Mouse (Mus musculus) MEL-GATA-1-ER (cell line): Measurements from ENCODE around the gene Tst.

ENCODE experiments used
- DNase-seq: peaks from one replicate; pipeline ENCODE4 v3.0.0-alpha.2; 2012; ENCODE audit warnings: low read depth; ENCODE audit errors: extremely low read depth

The Tst gene

GRCm38 (mm10) chr15:78405517-78406211, at the start of gene Tst:
Gene Tst (minus strand): TSS chr15:78405907.
- peak; percentile 51 for DNase-seq

- DNase-seq = no peak
These were observed 49.5 kb upstream of the Tst start for GRCm38 (mm10) chr15:78455168-78455567.

- DNase-seq = no peak
These were observed 47.2 kb upstream of the Tst start for GRCm38 (mm10) chr15:78452929-78453328.

DNA sequence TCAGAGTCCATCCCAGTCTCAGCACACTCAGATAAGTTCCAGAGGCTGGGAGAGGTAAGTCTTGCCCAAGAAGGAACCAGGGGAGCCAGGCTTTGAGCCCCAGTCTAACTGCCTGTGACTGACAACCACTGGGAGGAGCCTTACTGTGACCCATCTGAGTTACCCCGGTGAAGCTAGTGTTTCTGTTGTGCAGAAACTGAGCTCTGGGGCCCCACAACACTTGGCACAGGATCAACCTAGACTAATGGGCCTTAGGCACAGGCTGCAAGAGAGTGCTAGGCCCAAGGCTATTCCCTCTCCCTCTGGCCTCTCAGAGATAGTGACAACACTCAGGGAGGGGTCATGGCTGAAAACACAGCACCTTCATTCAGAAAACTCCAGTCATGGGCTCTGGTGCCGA, 45.5 kb upstream of the Tst start:
- DNase-seq = no peak

GRCm38 (mm10) chr15:78450419-78450768, 44.7 kb upstream of the Tst start:
- DNase-seq = no peak

GRCm38 (mm10) chr15:78449694-78450418, 44.1 kb upstream of the Tst start:
- DNase-seq = no peak

DNA sequence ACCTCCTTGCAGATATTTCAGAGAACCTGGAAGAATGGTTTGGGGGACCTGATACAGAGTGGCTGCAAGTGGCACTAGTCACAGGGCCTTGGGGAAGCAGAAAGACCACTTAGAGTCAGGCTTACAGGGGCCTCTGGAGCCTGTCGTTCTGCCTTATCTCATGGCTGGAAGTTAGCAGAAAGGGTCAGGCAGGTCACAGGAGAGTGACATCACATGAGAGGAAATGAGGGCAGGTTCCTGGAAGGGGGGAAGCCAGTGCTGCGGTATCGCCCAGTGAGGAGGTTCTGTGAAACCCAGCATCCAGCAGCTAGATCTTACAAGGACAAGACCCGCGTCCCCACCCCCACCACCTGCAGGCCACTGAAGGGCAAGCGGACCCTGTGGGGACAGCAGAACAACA, 43.4 kb upstream of the Tst start:
- no peak for DNase-seq

GRCm38 (mm10) chr15:78447746-78448535, 42.2 kb upstream of the Tst start:
- DNase-seq = peak; percentile 72

- DNase-seq = no peak
These were observed 41.4 kb upstream of the Tst start for GRCm38 (mm10) chr15:78447121-78447520.

GRCm38 (mm10) chr15:78443857-78444256, 38.1 kb upstream of the Tst start:
- DNase-seq = no peak

GRCm38 (mm10) chr15:78442231-78442630, 36.5 kb upstream of the Tst start:
- no peak for DNase-seq

GRCm38 (mm10) chr15:78438973-78439372, 33.3 kb upstream of the Tst start:
- DNase-seq = no peak

- no peak for DNase-seq
These were observed 32.8 kb upstream of the Tst start for GRCm38 (mm10) chr15:78438505-78438904.

- DNase-seq = no peak
These were observed 32.3 kb upstream of the Tst start for GRCm38 (mm10) chr15:78438018-78438394.

DNA sequence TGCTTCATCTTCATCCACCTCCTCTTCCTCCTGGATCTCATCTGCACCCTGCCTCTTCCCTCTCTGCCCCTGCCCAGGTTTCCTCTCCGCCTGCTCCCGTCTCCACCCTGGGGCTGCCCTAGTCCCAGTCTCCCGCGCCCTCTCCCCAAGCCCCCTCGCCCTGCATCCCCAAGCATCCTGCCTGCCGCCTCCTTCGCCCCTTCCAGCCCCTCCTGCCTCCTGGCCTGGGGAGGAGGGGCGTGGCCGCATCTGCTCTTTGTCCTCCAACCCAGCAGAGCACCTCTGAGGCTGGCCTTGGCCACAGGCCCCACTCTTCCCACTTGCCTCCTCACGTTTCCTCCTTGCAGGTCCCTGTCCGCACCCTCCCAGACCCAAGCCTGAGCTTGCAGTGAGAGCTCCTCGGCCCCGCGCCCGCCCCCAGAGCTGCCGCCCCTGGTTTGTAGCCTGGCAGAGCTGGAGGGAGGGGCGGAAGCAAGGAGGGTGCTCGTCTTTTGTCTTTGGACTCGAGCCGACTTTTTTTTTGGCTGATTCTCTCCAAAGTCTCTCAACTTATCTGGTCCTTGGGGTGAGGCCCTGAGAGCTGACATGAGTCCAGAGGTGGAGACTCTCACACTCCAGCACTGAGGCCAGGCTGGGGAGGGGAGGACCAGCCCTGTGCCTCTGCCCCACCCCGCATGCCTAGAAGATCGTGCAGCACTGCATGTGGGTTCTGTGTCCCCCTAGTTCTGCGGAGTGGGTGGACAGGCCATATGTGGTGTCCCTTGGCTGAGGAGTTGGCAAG, 31.7 kb upstream of the Tst start:
- DNase-seq = no peak

DNA sequence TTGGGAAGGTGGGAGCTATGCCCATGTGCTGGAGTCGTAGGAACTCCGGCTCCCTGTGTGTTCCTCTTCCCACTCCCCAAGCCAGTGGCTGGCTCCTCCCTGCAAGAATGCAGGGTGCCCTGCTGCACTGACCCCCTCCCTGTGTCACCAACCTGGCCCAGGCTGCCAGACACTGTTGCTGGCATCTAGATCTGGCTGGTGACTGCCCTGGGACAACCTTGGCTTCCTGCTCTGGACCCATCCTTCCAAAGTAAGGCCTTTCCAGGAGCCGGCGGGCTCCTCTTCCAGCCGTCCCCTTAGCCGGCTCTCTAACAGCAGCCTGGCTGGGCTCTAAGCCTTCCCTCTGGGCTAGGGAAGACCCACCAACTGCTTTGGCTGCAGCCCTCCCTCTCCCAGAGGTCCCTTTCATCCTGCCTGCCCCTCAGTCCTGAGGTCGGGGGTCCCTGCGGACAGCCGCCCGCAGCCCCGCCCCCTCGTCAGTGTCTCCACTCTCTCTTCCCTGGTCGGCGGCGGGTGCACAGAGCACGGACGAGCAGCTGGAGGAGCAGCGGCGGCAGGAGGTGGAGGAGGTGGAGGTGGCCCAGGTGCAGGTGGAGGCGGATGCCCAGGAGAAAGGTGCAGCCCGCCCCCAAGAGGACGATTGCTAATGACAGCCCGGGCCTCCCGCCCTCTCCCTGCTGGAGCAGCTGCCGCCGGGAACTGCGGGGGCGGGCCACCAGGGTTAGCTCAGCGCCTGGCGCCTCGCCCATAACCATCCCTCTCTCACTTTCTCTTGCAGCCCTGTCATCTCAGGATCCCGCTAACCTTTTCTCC, 30.9 kb upstream of the Tst start:
- DNase-seq = no peak

DNA sequence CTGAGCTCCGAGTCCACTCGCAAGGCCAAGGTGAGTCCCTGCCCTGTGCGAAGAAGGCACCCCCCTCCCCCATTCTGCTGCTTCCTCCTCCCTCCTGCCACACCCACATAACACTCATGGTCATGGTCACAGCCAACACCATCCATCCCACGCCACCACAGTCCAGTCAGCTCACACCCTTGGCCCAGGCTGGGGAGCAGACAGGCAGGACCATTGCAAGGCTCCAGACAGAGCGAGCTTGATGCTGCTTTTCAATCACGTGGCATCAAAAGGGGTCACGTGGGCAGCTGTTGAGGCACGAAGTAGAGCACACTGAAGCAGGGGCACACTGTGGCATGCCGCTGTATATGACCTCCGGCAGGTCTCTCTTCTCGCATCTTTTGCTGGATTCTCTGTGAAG, 30.0 kb upstream of the Tst start:
- DNase-seq = no peak

GRCm38 (mm10) chr15:78434896-78435520, 29.3 kb upstream of the Tst start:
- no peak for DNase-seq

GRCm38 (mm10) chr15:78431541-78432121, 25.9 kb upstream of the Tst start:
- no peak for DNase-seq

DNA sequence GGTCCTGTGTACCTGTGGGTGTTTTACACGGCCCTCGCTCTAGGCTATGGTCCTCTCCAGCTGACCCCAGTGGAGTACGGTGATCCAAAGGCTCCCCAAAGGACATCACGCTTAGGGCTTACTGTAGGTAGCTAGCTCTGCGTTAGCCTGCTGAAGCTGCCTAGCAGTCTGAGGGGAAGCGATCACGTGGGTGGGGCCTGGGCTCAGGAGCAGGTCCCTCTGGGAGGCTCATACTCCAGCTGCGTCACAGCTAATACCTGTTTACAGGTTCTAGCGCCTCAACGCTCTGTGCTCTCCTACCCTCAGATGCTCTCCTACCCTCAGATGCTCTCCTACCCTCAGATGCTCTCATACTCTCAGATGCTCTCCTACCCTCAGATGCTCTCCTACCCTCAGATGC, 25.2 kb upstream of the Tst start:
- no peak for DNase-seq
